Mouse (Mus musculus): ENCODE measurements around the gene Slc38a8. TPM values are rescaled to one million over a fixed set of nuclear protein-coding genes. Genes with fewer than 3 reads are reported as not detected.
A peak's percentile ranks its signal among the peaks of the same experiment; 100 is the strongest.

Gene Slc38a8
- polyA plus RNA-seq, 1 experiment from 2014 or later = not detected

DNA sequence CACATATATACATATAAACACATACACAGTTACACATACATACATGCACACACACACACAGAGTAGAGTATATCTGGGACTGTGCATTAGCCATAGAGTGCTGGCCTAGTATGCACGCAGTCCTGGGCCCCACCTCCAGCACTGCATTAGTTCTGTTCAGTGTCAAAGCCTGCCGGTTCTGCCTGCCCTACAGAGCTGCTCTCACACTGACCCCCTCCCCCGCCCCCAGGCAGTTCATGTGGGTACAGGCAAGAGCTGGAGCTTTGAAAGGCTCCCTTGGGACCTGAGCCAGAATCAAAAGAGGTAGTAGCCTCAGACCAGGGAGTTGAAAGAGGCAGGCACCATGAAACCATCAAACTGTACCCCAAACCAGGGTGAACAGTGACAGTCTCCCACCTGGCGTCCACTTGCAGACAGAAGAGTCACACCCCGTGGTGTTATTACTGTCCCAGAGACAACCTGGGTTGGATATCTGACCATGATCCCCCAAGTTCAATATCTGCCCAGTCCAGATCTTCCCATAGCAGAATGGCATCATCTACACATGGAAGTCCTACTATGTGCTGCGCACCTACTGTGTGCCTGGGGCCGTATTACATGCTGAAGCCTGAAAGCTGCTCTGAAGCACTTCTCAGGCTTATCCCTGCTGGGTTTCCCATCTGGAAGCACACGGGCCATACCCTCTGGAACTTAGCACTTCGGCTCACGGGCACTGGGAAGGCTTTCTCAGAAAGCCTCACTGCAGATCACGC lies 17.2 kb downstream of the Slc38a8 start:
- no peak overlapping the region for H3K27ac ChIP-seq (replicated peaks)
- no peak for ATAC-seq (ENCODE audit: low FRiP score)
- no peak overlapping the region for H3K9ac ChIP-seq (replicated peaks)
- no peaks in the 10 kb centered on the region for H3K4me1 ChIP-seq
- H3K4me2 ChIP-seq = no peak overlapping the region
- WGBS = 83% methylated on average over 11 of the region's 11 CpGs
- no peaks in the 10 kb centered on the region for H3K9me3 ChIP-seq (replicated peaks)
- no peaks in the 10 kb centered on the region for H3K27me3 ChIP-seq (replicated peaks)
- no peak overlapping the region for H3K4me3 ChIP-seq (replicated peaks)
- no peaks in the 10 kb centered on the region for H3K36me3 ChIP-seq

DNA sequence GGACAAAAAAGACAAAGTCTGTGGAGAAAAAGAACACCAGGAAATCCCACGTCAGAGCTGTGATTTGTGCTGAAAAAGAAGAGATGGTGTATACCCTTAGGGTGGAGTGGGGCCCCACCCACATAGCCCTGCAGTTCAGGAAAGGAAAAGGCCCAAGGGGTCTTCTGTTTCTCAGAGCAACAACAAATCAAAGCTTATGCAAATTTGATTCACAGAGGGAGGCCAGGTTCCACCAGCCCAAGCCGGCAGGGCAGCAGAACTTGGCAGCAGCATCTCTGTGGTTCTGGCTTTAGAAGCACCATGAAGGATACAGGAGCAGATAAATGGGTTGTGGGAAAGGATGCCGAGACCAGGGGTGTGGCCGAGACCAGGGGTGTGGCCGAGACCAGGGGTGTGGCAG lies 22.8 kb downstream of the Slc38a8 start:
- no peak overlapping the region for H3K4me3 ChIP-seq (replicated peaks)
- no peak overlapping the region for H3K9ac ChIP-seq (replicated peaks)
- H3K9me3 ChIP-seq (replicated peaks) = no peaks in the 10 kb centered on the region
- H3K4me2 ChIP-seq = no peak overlapping the region
- WGBS = 19% methylated on average over 5 of the region's 5 CpGs
- H3K36me3 ChIP-seq = no peaks in the 10 kb centered on the region
- no peak overlapping the region for H3K27ac ChIP-seq (replicated peaks)
- ATAC-seq (ENCODE audit: low FRiP score) = no peak
- no peaks in the 10 kb centered on the region for H3K4me1 ChIP-seq
- H3K27me3 ChIP-seq (replicated peaks) = no peaks in the 10 kb centered on the region

DNA sequence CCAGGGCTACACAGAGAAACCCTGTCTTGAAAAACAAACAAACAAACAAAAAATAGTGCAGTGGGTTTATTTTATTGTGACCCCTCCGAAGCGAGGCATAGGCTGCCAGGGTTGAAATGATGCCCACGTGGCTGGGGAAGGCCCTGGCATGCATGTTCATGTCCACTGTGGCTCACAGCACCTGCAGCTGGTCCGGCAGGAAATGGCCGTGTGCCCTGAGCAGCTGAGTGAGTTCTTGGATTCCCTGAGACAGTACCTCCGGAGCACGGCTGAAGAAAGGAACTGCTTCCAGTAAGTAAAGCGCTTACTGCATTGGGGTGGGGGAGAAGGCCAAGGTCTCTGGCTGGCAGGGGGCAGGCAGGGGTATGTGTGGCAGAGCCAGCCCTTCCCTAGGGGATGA lies 33.4 kb downstream of the Slc38a8 start:
- no peaks in the 10 kb centered on the region for H3K9me3 ChIP-seq (replicated peaks)
- no peak overlapping the region for H3K9ac ChIP-seq (replicated peaks)
- ATAC-seq (ENCODE audit: low FRiP score) = no peak
- no peak overlapping the region for H3K27ac ChIP-seq (replicated peaks)
- peaks cover 12% of the 10 kb centered on the region for H3K27me3 ChIP-seq (replicated peaks)
- peaks cover 34% of the 10 kb centered on the region for H3K4me1 ChIP-seq
- 86% methylated on average over 8 of the region's 8 CpGs for WGBS
- H3K4me3 ChIP-seq (replicated peaks) = no peak overlapping the region
- no peak overlapping the region for H3K4me2 ChIP-seq
- no peaks in the 10 kb centered on the region for H3K36me3 ChIP-seq

DNA sequence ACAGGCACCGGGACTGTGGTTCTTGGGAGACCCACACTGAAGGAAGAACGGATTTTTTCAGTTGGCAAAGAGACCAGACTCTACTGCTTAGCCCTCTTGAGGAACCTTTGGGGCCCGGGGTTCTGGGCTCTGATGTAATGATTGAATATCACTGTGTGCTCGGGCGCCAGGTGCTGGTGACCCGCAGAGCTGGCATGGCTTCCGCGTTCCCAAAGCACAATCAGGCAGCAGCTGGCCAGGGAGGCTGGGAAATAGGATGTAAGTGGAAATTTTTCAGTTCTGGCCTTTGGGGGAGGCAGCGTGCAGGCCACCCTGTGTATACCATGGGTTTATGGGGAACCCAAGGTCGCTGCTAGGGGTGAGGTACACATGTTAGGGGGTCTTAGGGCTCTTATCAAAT lies 34.7 kb downstream of the Slc38a8 start:
- WGBS = 39% methylated on average over 10 of the region's 10 CpGs
- H3K4me1 ChIP-seq = peaks cover 34% of the 10 kb centered on the region
- no peaks in the 10 kb centered on the region for H3K9me3 ChIP-seq (replicated peaks)
- no peak overlapping the region for H3K27ac ChIP-seq (replicated peaks)
- H3K36me3 ChIP-seq = no peaks in the 10 kb centered on the region
- ATAC-seq (ENCODE audit: low FRiP score) = no peak
- no peak overlapping the region for H3K9ac ChIP-seq (replicated peaks)
- peaks cover 12% of the 10 kb centered on the region for H3K27me3 ChIP-seq (replicated peaks)
- H3K4me2 ChIP-seq = no peak overlapping the region
- no peak overlapping the region for H3K4me3 ChIP-seq (replicated peaks)

DNA sequence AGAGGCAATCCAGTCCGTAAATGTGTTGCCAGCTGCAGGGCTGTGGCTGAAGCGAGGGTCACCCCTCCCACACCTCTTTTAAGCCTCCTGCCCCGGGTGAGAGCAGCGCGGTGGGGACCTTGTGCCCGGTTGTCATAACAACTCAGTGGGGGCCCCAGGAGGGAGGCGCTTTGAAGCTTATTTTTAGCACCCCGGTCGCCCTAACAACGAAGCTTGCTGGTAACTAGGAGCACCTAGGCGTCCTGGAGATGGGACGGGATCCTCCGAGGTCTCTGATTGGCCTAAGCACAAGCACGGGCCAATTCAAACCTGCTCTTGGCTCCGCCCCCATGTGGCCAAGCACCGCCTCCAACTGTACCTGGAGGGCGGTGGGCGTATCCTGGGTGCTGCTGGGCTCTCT lies 35.4 kb downstream of the Slc38a8 start:
- H3K4me2 ChIP-seq = peak overlapping the region; percentile 44
- ATAC-seq (ENCODE audit: low FRiP score) = peak; percentile 42; the same call in 1 of the 2 replicates
- H3K36me3 ChIP-seq = no peaks in the 10 kb centered on the region
- H3K9ac ChIP-seq (replicated peaks) = no peak overlapping the region
- peaks cover 41% of the 10 kb centered on the region for H3K4me1 ChIP-seq
- peaks cover 12% of the 10 kb centered on the region for H3K27me3 ChIP-seq (replicated peaks)
- H3K27ac ChIP-seq (replicated peaks) = no peak overlapping the region
- H3K4me3 ChIP-seq (replicated peaks) = no peak overlapping the region
- no peaks in the 10 kb centered on the region for H3K9me3 ChIP-seq (replicated peaks)
- 1% methylated on average over 18 of the region's 18 CpGs for WGBS

DNA sequence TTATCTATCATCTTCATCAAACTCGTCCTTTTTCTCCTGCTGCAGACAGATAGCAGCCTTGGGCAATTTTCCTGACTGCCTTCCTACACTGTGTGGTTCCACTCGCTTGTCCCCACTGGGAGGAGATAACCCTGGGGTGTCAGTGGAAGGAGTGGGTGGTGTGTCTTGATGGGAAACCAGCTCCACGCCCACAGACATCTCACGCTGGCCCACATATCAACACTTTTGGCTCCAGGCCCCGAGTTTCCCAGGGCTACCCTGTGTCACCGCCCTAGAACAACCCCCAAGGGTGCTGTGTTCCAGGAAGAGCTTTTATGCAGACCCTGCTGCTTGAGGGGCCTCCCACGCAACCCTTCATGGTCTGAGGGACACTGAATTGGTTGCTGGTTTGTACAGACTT lies 37.8 kb downstream of the Slc38a8 start:
- no peak overlapping the region for H3K4me3 ChIP-seq (replicated peaks)
- no peak overlapping the region for H3K27ac ChIP-seq (replicated peaks)
- H3K9me3 ChIP-seq (replicated peaks) = no peaks in the 10 kb centered on the region
- WGBS = 39% methylated on average over 7 of the region's 7 CpGs
- H3K36me3 ChIP-seq = no peaks in the 10 kb centered on the region
- no peak for ATAC-seq (ENCODE audit: low FRiP score)
- peaks cover 59% of the 10 kb centered on the region for H3K4me1 ChIP-seq
- H3K27me3 ChIP-seq (replicated peaks) = peaks cover 12% of the 10 kb centered on the region
- H3K9ac ChIP-seq (replicated peaks) = no peak overlapping the region
- no peak overlapping the region for H3K4me2 ChIP-seq

DNA sequence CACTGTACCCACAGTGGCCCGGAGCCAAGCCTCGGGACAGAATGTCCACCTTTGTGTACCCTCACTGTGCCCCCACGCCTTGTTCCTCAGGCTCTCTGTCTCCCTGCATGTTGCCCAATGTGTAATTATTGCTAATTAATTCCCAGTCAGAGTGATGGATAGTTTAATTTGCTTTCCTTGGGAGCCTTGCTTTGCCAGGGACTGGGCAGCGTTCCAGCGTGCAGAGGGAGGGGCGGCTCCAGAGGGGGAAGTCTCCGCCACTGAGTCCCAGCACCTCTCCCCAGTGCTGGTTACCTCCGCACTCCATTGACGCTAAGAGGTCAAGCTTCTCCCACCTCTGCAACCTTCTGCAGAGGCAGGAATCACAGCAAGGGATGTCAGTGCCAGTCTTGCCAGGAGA lies 40.1 kb downstream of the Slc38a8 start:
- Histone ChIP-seq H3K4me2 (no peak overlapping the region), H3K9ac (replicated peaks) (no peak overlapping the region), H3K36me3 (no peaks in the 10 kb centered on the region), H3K27me3 (replicated peaks) (peaks cover 12% of the 10 kb centered on the region), H3K9me3 (replicated peaks) (no peaks in the 10 kb centered on the region), H3K27ac (replicated peaks) (no peak overlapping the region), H3K4me1 (peaks cover 51% of the 10 kb centered on the region), H3K4me3 (replicated peaks) (no peak overlapping the region)
- peak; percentile 23; the same call in 1 of the 2 replicates for ATAC-seq (ENCODE audit: low FRiP score)
- 24% methylated on average over 9 of the region's 9 CpGs for WGBS

DNA sequence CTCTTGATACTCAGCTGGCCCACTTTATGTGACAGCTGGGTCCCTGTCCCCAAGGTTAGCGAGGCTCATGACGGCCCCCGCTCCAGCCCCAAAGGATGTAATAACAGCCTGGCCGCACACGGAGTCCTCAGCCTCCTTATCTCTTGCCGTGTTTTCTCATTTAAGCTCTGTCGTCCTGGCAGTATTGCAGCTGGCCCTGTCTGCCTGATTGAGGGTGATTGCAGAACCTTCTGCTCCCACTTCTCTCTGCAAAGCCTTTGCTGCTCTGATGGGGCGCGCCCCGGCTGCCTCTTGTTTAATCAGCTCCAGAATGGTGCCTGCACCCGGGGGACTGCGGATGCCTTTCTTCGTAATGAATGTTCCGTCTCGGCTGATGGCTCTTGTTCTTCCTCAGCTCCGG lies 41.8 kb downstream of the Slc38a8 start:
- H3K9ac ChIP-seq (replicated peaks) = no peak overlapping the region
- H3K4me2 ChIP-seq = peak overlapping the region; percentile 15; the same call in 1 of the 2 replicates
- peak; percentile 25; the same call in 1 of the 2 replicates for ATAC-seq (ENCODE audit: low FRiP score)
- no peaks in the 10 kb centered on the region; the same call in 1 of the 2 replicates for H3K27me3 ChIP-seq (replicated peaks)
- peaks cover 36% of the 10 kb centered on the region for H3K4me1 ChIP-seq
- WGBS = 18% methylated on average over 16 of the region's 16 CpGs
- H3K36me3 ChIP-seq = no peaks in the 10 kb centered on the region
- H3K4me3 ChIP-seq (replicated peaks) = no peak overlapping the region
- no peaks in the 10 kb centered on the region for H3K9me3 ChIP-seq (replicated peaks)
- H3K27ac ChIP-seq (replicated peaks) = peak overlapping the region; percentile 68

DNA sequence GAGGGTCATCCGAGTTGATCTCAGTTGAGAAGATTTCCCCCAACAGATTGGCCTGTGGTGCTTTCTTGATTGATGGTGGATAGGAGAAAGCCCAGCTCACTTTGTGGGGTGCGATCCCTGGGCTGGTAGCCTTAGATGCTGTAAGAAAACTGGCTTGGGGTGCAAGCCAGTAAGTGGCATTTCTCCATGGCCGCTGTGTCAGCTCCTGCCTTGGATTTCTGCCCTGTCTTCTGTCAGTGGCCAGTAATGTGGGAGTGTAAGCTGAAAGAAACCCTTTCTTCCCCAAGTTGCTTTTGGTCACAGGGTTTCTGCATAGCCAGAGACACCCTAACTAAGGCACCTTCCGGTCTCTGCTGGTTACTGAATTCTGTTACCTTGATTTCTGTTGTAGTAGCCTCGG lies 45.5 kb downstream of the Slc38a8 start:
- no peak for ATAC-seq (ENCODE audit: low FRiP score)
- Histone ChIP-seq H3K4me3 (replicated peaks) (no peak overlapping the region), H3K9me3 (replicated peaks) (no peaks in the 10 kb centered on the region), H3K9ac (replicated peaks) (no peak overlapping the region), H3K36me3 (no peaks in the 10 kb centered on the region), H3K27ac (replicated peaks) (no peak overlapping the region), H3K27me3 (replicated peaks) (no peaks in the 10 kb centered on the region), H3K4me2 (no peak overlapping the region), H3K4me1 (peaks cover 18% of the 10 kb centered on the region)
- 88% methylated on average over 5 of the region's 5 CpGs for WGBS

DNA sequence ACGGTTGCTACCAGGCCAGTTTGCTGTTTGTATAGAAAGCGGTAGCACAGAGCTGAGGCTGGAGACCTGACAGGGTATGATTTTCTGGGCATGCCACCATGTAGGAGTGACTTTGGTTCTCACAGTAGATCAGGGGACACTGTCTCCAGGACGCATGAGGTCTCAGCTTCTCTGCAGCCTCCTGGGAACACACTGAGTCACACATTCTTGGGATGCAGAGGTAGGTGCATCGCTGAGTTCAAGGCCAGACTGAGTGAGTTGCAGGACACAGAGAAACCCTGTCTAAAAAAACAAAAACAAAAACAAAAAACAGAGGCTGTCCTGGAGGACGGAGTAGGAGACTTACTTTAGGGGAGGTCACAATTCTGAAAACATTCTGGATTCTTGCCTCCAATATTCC lies 48.6 kb downstream of the Slc38a8 start:
- no peak overlapping the region for H3K4me3 ChIP-seq (replicated peaks)
- ATAC-seq (ENCODE audit: low FRiP score) = no peak
- peaks cover 13% of the 10 kb centered on the region for H3K27me3 ChIP-seq (replicated peaks)
- H3K4me2 ChIP-seq = no peak overlapping the region
- peaks cover 7% of the 10 kb centered on the region for H3K4me1 ChIP-seq
- WGBS = 95% methylated on average over 5 of the region's 5 CpGs
- no peak overlapping the region for H3K27ac ChIP-seq (replicated peaks)
- H3K9ac ChIP-seq (replicated peaks) = no peak overlapping the region
- no peaks in the 10 kb centered on the region for H3K36me3 ChIP-seq
- H3K9me3 ChIP-seq (replicated peaks) = no peaks in the 10 kb centered on the region

DNA sequence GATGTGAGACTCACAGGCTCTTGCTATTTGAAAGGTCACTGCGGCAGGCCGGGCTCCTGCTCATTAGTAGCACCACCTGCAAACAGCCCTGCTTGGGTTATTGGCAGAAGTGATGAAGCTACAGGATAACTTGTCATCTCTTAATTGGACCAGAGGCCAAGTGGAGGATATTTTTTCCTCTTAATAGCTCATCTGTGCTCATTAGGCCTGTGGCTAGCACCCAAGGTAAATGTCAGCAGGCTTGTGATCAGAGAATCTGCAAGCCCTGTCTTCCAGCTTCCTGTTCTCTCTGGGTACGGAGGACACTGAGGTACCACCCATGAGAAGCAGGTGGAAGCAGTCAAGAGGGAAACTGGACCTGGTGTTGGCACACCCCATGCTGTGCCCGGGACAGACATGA lies 50.4 kb downstream of the Slc38a8 start:
- H3K9ac ChIP-seq (replicated peaks) = no peak overlapping the region
- peaks cover 14% of the 10 kb centered on the region for H3K27me3 ChIP-seq (replicated peaks)
- H3K4me2 ChIP-seq = no peak overlapping the region
- no peaks in the 10 kb centered on the region for H3K9me3 ChIP-seq (replicated peaks)
- WGBS = 81% methylated on average over 4 of the region's 4 CpGs
- ATAC-seq (ENCODE audit: low FRiP score) = no peak
- peaks cover 19% of the 10 kb centered on the region for H3K4me1 ChIP-seq
- H3K27ac ChIP-seq (replicated peaks) = no peak overlapping the region
- no peaks in the 10 kb centered on the region for H3K36me3 ChIP-seq
- no peak overlapping the region for H3K4me3 ChIP-seq (replicated peaks)

DNA sequence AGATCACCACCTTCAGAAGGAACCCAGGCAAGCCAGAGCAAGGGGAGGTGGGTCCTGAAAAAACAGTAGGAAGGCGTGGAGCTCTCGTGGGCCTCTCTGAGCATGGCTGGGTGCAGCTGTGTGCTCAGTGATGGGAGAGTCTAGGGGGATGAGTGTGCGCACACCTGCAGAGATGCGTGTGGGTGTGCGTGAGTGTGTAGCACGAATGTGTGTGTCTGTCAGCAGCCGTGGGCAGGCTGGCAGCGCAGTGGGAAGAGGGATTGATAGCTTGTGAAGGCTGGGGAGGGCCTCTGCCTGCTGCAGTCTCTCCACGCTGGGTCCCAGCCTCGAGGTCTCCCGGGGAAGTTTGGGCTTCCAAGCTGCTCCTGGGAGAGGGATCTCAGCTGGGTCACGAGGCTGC lies 51.9 kb downstream of the Slc38a8 start:
- Histone ChIP-seq H3K4me3 (replicated peaks) (no peak overlapping the region), H3K27me3 (replicated peaks) (peaks cover 14% of the 10 kb centered on the region), H3K4me1 (peaks cover 22% of the 10 kb centered on the region), H3K27ac (replicated peaks) (no peak overlapping the region), H3K4me2 (no peak overlapping the region), H3K36me3 (no peaks in the 10 kb centered on the region), H3K9me3 (replicated peaks) (no peaks in the 10 kb centered on the region), H3K9ac (replicated peaks) (no peak overlapping the region)
- WGBS = 69% methylated on average over 12 of the region's 12 CpGs
- ATAC-seq (ENCODE audit: low FRiP score) = no peak

All from neural tube, embryonic 15.5 days (tissue).